Comparison of ENCODE assay signal across 14 mouse cellular contexts in genomic region chr9:121882015-121882457, GRCm38 (mm10). TPM values are rescaled to one million over a fixed set of nuclear protein-coding genes. Genes with fewer than 3 reads are reported as not detected.
DNase-seq lines count a peak whose midpoint lies in the region; ATAC-seq and TF ChIP-seq lines count a peak whose summit lies in the region.
"Had no signal": no experiment of that assay in that cellular context is flagged by ENCODE, and none has a peak within 500 bp of the region (broad histone marks: within the 10 kb centered on the region; RNA-seq: fewer than 3 reads in every experiment).

No protein-coding gene starts in this region.

- peak overlapping the region; percentile 47; the same call in 1 of the 2 replicates for H3K27ac ChIP-seq in heart, adult 2 months
- H3K27ac ChIP-seq in MEL (ENCODE audit: control insufficient read depth, low read depth, low read length) = no peak overlapping the region
- 0 out of 2 replicates have a peak overlapping the region, but pooled peaks have one; percentile 32 for H3K27ac ChIP-seq in liver, embryonic 11.5 days (ENCODE audit: low read depth, low read length)
- no peak overlapping the region for H3K27ac ChIP-seq in hindbrain, embryonic 13.5 days

- H3K36me3 ChIP-seq in heart, adult 2 months (ENCODE audit: control insufficient read depth, insufficient read depth, low read length) = no peaks in the 10 kb centered on the region
- no peaks in the 10 kb centered on the region for H3K36me3 ChIP-seq in MEL (ENCODE audit: control insufficient read depth in 1 of 2, insufficient read depth in 2 of 2, low read length in 2 of 2)
- no peaks in the 10 kb centered on the region for H3K36me3 ChIP-seq in liver, embryonic 11.5 days (ENCODE audit: control insufficient read depth, insufficient read depth, low read length)
- H3K36me3 ChIP-seq in hindbrain, embryonic 13.5 days = no peaks in the 10 kb centered on the region

- whole genome bisulfite sequencing in heart, adult 2 months = 33% methylated on average over 7 of the region's 7 CpGs
- 24% methylated on average over 7 of the region's 7 CpGs for WGBS in liver, embryonic 11.5 days
- 84% methylated on average over 7 of the region's 7 CpGs for WGBS in hindbrain, embryonic 13.5 days

- TF ChIP-seq POLR2A in heart, adult 2 months (IDR thresholded peaks at IDR 0.05; ENCODE audit: insufficient read depth, low read depth, low read length) = no peak
- TF ChIP-seq POLR2A in MEL (IDR thresholded peaks at IDR 0.05; ENCODE audit: control insufficient read depth in 1 of 2, insufficient read depth in 1 of 2, low read depth in 1 of 2, low read length in 2 of 2, poor library complexity in 1 of 2) = no peak

- H3K9ac ChIP-seq in heart, adult 2 months (ENCODE audit: low read depth, low read length) = no peak overlapping the region
- peak overlapping the region; percentile 28; the same call in 1 of the 2 replicates for H3K9ac ChIP-seq in MEL (ENCODE audit: control insufficient read depth, low read depth, low read length, poor library complexity, severe bottlenecking)
- H3K9ac ChIP-seq in liver, embryonic 11.5 days (ENCODE audit: low read depth, low read length) = no peak overlapping the region
- H3K9ac ChIP-seq in hindbrain, embryonic 13.5 days = no peak overlapping the region

- TF ChIP-seq EP300 in heart, adult 2 months (IDR thresholded peaks at IDR 0.05; ENCODE audit: insufficient read depth, low read depth, low read length) = no peak
- no peak for TF ChIP-seq EP300 in MEL (IDR thresholded peaks at IDR 0.05; ENCODE audit: low read depth in 1 of 2, low read length in 2 of 2)

- H3K79me2 ChIP-seq in heart, adult 2 months (replicated peaks; ENCODE audit: control insufficient read depth, insufficient read depth, low read length) = no peaks in the 10 kb centered on the region
- H3K79me2 ChIP-seq in MEL (ENCODE audit: control insufficient read depth, insufficient read depth, low read length, poor library complexity) = no peaks in the 10 kb centered on the region

- no peaks in the 10 kb centered on the region for H3K9me3 ChIP-seq in MEL (replicated peaks; ENCODE audit: insufficient read depth, low read length)
- no peaks in the 10 kb centered on the region for H3K9me3 ChIP-seq in liver, embryonic 11.5 days (ENCODE audit: control insufficient read depth, low read length)
- H3K9me3 ChIP-seq in hindbrain, embryonic 13.5 days = no peaks in the 10 kb centered on the region

- peak; percentile 58 for ATAC-seq in liver, embryonic 11.5 days (replicated peaks; ENCODE audit: low FRiP score)
- ATAC-seq in hindbrain, embryonic 13.5 days (ENCODE audit: low FRiP score) = no peak
- ATAC-seq: inflammation-experienced regulatory T-cells, adult 6 months had no signal

- peaks cover 7% of the 10 kb centered on the region for H3K4me1 ChIP-seq in heart, adult 2 months (ENCODE audit: control insufficient read depth, insufficient read depth, low read length)
- no peaks in the 10 kb centered on the region; a peak in 1 of 4 replicates for H3K4me1 ChIP-seq in MEL (ENCODE audit: control insufficient read depth in 1 of 2, insufficient read depth in 2 of 2, low read length in 2 of 2)
- no peaks in the 10 kb centered on the region for H3K4me1 ChIP-seq in liver, embryonic 11.5 days (replicated peaks; ENCODE audit: control insufficient read depth, insufficient read depth, low read length)
- H3K4me1 ChIP-seq in hindbrain, embryonic 13.5 days (replicated peaks) = 0 out of 2 replicates have a peak, but pooled peaks cover 3% of the 10 kb centered on the region

- no peak for TF ChIP-seq CTCF in heart, adult 2 months (IDR thresholded peaks at IDR 0.05)
- no peak for TF ChIP-seq CTCF in MEL (IDR thresholded peaks at IDR 0.05 in 2 of 3, conservative IDR thresholded peaks at IDR 0.05 in 1 of 3; ENCODE audit: control insufficient read depth in 1 of 3, insufficient read depth in 1 of 3, low read depth in 2 of 3, low read length in 3 of 3, poor library complexity in 1 of 3, severe bottlenecking in 1 of 3)

- no peak for TF ChIP-seq RAD21 in MEL (IDR thresholded peaks at IDR 0.05; ENCODE audit: low read depth, low read length)

- no peak overlapping the region for H3K4me3 ChIP-seq in heart, adult 2 months
- H3K4me3 ChIP-seq in MEL (ENCODE audit: control insufficient read depth in 1 of 2, insufficient read depth in 1 of 2, low read depth in 2 of 2, low read length in 2 of 2) = peak overlapping the region; percentile 5 to 10; a peak in 3 of 4 replicates
- H3K4me3 ChIP-seq in liver, embryonic 11.5 days (ENCODE audit: low read depth, low read length) = no peak overlapping the region
- H3K4me3 ChIP-seq in hindbrain, embryonic 13.5 days = no peak overlapping the region

- H3K27me3 ChIP-seq in heart, adult 2 months (ENCODE audit: control insufficient read depth, insufficient read depth, low read length) = no peaks in the 10 kb centered on the region
- H3K27me3 ChIP-seq in MEL (ENCODE audit: control insufficient read depth in 1 of 2, insufficient read depth in 2 of 2, low read length in 2 of 2) = no peaks in the 10 kb centered on the region
- H3K27me3 ChIP-seq in liver, embryonic 11.5 days (replicated peaks; ENCODE audit: control insufficient read depth, insufficient read depth, low read length) = no peaks in the 10 kb centered on the region
- no peaks in the 10 kb centered on the region for H3K27me3 ChIP-seq in hindbrain, embryonic 13.5 days

- H3K4me2 ChIP-seq in liver, embryonic 11.5 days = no peak overlapping the region
- no peak overlapping the region for H3K4me2 ChIP-seq in hindbrain, embryonic 13.5 days

- intact Hi-C loops in heart, adult 2 months (cut with DNase I) = no loop called here

- peak in 1 of 2 experiments; percentile 35 for DNase-seq in heart, adult 2 months
- DNase-seq in heart, adult 8-10 months (ENCODE audit: low spot score) = no peak
- peak; percentile 48 for DNase-seq in MEL (ENCODE audit: low read depth, low spot score)
- no peak for DNase-seq in liver, embryonic 11.5 days (ENCODE audit: low spot score)
- DNase-seq in lung, postnatal 36 days = peak; percentile 87
- no peak for DNase-seq in c-Kit-positive CD71-positive TER-119-positive erythroid progenitor cells, embryonic 14.5 days (ENCODE audit: low spot score)
- DNase-seq in urinary bladder, adult 2 months (ENCODE audit: low spot score) = no peak
- DNase-seq: cerebellum, postnatal 10 days; gastrocnemius, postnatal 10 days; retina, postnatal 1 day had no signal

TF ChIP-seq in MEL, 35 proteins besides CTCF, POLR2A, EP300 and RAD21:
- TF ChIP-seq TAL1 (IDR thresholded peaks at IDR 0.05; ENCODE audit: low read length) (peak; percentile 72), TBP (IDR thresholded peaks at IDR 0.05; ENCODE audit: low read depth, low read length) (no peak), POLR2AphosphoS2 (IDR thresholded peaks at IDR 0.05; ENCODE audit: low read length) (no peak), MYB (IDR thresholded peaks at IDR 0.05; ENCODE audit: low read depth, low read length) (peak; percentile 36; the same call in 1 of the 2 replicates)

RNA-seq across cellular contexts. Expression of gene Ackr2, which starts 16.1 kb away (rescaled TPM):
- 1 to 10 TPM in 1 of 2 experiments, under 1 TPM in 1; 0.84 to 2.4 TPM for total RNA-seq in heart, adult 2 months (2021)
- polyA plus RNA-seq in heart, adult 2 months (2012; rRNA removed) = 3.1 and 3.5 TPM in 2 replicates
- 1 to 10 TPM in 3 of 4 experiments, under 1 TPM in 1; 0.87 to 2.2 (median 1.3) TPM for total RNA-seq in heart, adult 8-10 months (2022)
- total RNA-seq in MEL (2012; rRNA removed) = not detected in 2 replicates
- not detected for polyA plus RNA-seq in MEL (2012; ENCODE audit: insufficient read depth in 1 of 2, insufficient read length in 2 of 2, low read depth in 1 of 2, low replicate concordance in 2 of 2, missing spikeins in 1 of 2)
- polyA plus RNA-seq in liver, embryonic 11.5 days (2014; fragmentation: Nextera tagmentation; extraction: Ambion mirVana) = 0.19 and 0.21 TPM in 2 replicates
- polyA plus RNA-seq in urinary bladder, adult 2 months (2012; rRNA removed) = 5.0 and 8.7 TPM in 2 replicates
- polyA plus RNA-seq in hindbrain, embryonic 13.5 days (2015; fragmentation: Nextera tagmentation; extraction: Ambion mirVana) = 2.1 and 2.5 TPM in 2 replicates
- polyA plus RNA-seq: inflammation-experienced regulatory T-cells, adult 6 months had no signal

RNA-seq across cellular contexts. Expression of gene Higd1a, which starts 23.9 kb away (rescaled TPM):
- total RNA-seq in heart, adult 2 months (2021) = 100 to 1,000 TPM; 198 to 199 TPM
- 71.7 and 106 TPM in 2 replicates for polyA plus RNA-seq in heart, adult 2 months (2012; rRNA removed)
- total RNA-seq in heart, adult 8-10 months (2022) = 100 to 1,000 TPM; 186 to 221 (median 198) TPM
- 142 and 248 TPM in 2 replicates for total RNA-seq in MEL (2012; rRNA removed)
- polyA plus RNA-seq in MEL (2012; ENCODE audit: insufficient read depth in 1 of 2, insufficient read length in 2 of 2, low read depth in 1 of 2, low replicate concordance in 2 of 2, missing spikeins in 1 of 2) = 100 to 1,000 TPM in 1 of 2 experiments, not detected in 1; 177 TPM
- 205 and 214 TPM in 2 replicates for polyA plus RNA-seq in liver, embryonic 11.5 days (2014; fragmentation: Nextera tagmentation; extraction: Ambion mirVana)
- polyA plus RNA-seq in urinary bladder, adult 2 months (2012; rRNA removed) = 55.1 and 55.2 TPM in 2 replicates
- 144 and 145 TPM in 2 replicates for polyA plus RNA-seq in hindbrain, embryonic 13.5 days (2015; fragmentation: Nextera tagmentation; extraction: Ambion mirVana)

RNA-seq across cellular contexts. Expression of gene Cyp8b1, which starts 34.1 kb away (rescaled TPM):
- not detected for total RNA-seq in heart, adult 2 months (2021)
- 0.06 and 0.15 TPM in 2 replicates for polyA plus RNA-seq in heart, adult 2 months (2012; rRNA removed)
- total RNA-seq in heart, adult 8-10 months (2022) = not detected
- total RNA-seq in MEL (2012; rRNA removed) = not detected in 2 replicates
- polyA plus RNA-seq in MEL (2012; ENCODE audit: insufficient read depth in 1 of 2, insufficient read length in 2 of 2, low read depth in 1 of 2, low replicate concordance in 2 of 2, missing spikeins in 1 of 2) = not detected
- not detected in 2 replicates for polyA plus RNA-seq in liver, embryonic 11.5 days (2014; fragmentation: Nextera tagmentation; extraction: Ambion mirVana)
- 0.13 and 0.14 TPM in 2 replicates for polyA plus RNA-seq in urinary bladder, adult 2 months (2012; rRNA removed)
- polyA plus RNA-seq in hindbrain, embryonic 13.5 days (2015; fragmentation: Nextera tagmentation; extraction: Ambion mirVana) = not detected in 2 replicates
- total RNA-seq: gastrocnemius, postnatal 10 days; left cerebral cortex, postnatal 36 days; monocyte, adult 5-6 weeks had no signal
- polyA plus RNA-seq: inflammation-experienced regulatory T-cells, adult 6 months had no signal

RNA-seq across cellular contexts. Expression of gene Ccdc13, which starts 42.8 kb away (rescaled TPM):
- total RNA-seq in heart, adult 2 months (2021) = not detected
- polyA plus RNA-seq in heart, adult 2 months (2012; rRNA removed) = 0.32 and 0.49 TPM in 2 replicates
- under 1 TPM in 2 of 4 experiments, not detected in 2; 0.12 to 0.27 TPM for total RNA-seq in heart, adult 8-10 months (2022)
- not detected in 2 replicates for total RNA-seq in MEL (2012; rRNA removed)
- not detected for polyA plus RNA-seq in MEL (2012; ENCODE audit: insufficient read depth in 1 of 2, insufficient read length in 2 of 2, low read depth in 1 of 2, low replicate concordance in 2 of 2, missing spikeins in 1 of 2)
- polyA plus RNA-seq in liver, embryonic 11.5 days (2014; fragmentation: Nextera tagmentation; extraction: Ambion mirVana) = 0.49 TPM in 1 of 2 replicates, not detected in the other
- 0.62 and 1.3 TPM in 2 replicates for polyA plus RNA-seq in urinary bladder, adult 2 months (2012; rRNA removed)
- 3.2 and 3.7 TPM in 2 replicates for polyA plus RNA-seq in hindbrain, embryonic 13.5 days (2015; fragmentation: Nextera tagmentation; extraction: Ambion mirVana)
- total RNA-seq: monocyte, adult 5-6 weeks had no signal
- polyA plus RNA-seq: inflammation-experienced regulatory T-cells, adult 6 months had no signal

Comparison
In these comparisons a context has a peak if more than half of its experiments do, and no peak if none do; other contexts are left out.
1. DNase-seq: peak in MEL (single experiment) and lung, postnatal 36 days (single experiment); none in heart, adult 8-10 months (single experiment), liver, embryonic 11.5 days (single experiment), c-Kit-positive CD71-positive TER-119-positive erythroid progenitor cells, embryonic 14.5 days (single experiment) and urinary bladder, adult 2 months (single experiment).
2. H3K27ac ChIP-seq: peak in heart, adult 2 months (single experiment) and liver, embryonic 11.5 days (single experiment); none in MEL (single experiment) and hindbrain, embryonic 13.5 days (single experiment).
3. H3K4me3 ChIP-seq: peak in MEL (2 of 2); none in heart, adult 2 months (single experiment), liver, embryonic 11.5 days (single experiment) and hindbrain, embryonic 13.5 days (single experiment).